Mouse (Mus musculus) brain, adult 2 months (tissue): Measurements from ENCODE around the gene Slc35a2.
"Not testable (repeated sequence)": the region's sequence is repeated elsewhere in the genome, so short reads cannot be mapped to it uniquely, and the experiment has no call there.

Experiments used
- DNase-seq: peaks from one replicate; pipeline ENCODE4 v3.0.0; 2011; ENCODE audit warnings: low read depth, low spot score

Gene Slc35a2

DNA sequence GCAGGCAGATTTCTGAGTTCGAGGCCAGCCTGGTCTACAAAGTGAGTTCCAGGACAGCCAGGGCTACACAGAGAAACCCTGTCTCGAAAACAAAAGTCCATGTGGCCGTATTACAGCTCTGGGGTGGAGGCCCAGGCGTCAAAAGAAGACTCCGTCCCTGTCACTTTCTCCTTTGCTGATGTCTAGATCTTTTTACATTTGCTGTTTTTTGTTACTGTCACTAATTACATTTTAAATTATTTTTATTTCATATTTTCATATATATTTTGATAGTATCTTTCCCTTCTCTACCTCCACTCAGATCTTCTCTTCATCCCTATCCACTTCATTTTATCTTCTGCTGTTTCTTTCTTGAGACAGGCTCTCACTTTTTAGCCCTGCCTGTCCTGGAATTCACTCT, 23.9 kb downstream of the Slc35a2 start, which contains the start of gene Gm10491:
TSS of gene Gm10491 (minus strand) at position 101 of the 400 bp plus-strand sequence.
- no peak for DNase-seq

GRCm38 (mm10) chrX:7909242-7909641, 25.4 kb downstream of the Slc35a2 start, which contains the start of gene Gm10490:
TSS of gene Gm10490 (plus strand) at chrX:7909542.
- not testable (repeated sequence) for DNase-seq

DNA sequence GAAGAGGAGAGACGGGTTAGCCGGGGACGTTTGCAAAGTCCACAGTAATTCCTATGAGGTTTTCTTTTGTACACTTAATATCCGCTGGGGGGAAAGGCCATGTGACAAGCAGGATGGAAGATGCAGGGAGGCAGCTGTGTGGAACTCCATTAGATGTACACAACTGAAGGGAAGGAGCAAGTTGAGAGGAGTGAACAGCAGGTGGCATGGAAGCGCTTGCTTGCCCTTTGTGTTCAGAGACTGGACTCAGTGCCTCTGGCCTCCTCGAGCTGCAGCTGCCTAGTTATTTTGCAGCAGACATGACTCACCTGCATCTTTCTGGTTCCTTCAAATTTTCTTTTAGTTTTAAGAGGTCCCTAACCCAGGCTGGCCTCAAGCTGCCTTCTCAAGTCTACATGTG, 26.6 kb downstream of the Slc35a2 start:
- peak; percentile 30 for DNase-seq

DNA sequence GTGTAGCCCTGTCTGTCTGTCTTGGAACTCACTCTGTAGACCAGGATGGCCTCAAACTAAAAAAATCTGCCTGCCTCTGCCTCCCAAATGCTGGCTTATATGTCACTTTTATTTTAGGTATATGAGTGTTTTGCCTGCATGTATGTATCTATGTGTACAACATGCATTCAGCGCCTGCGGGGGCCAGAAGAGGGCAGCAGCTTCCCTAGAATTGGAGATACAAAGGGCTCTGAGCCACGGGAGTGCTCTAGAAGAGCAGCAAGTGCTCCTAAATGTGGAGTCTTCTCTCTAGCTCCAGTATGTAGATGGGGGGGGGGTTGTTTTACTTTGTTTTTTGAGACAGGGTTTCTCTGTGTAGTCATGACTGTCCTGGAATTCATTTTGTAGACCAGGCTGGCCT, 31.8 kb downstream of the Slc35a2 start:
- peak; percentile 20 for DNase-seq

- DNase-seq, result not testable (repeated sequence)
These were observed 34.1 kb downstream of the Slc35a2 start for GRCm38 (mm10) chrX:7917960-7918359.

- peak; percentile 92 for DNase-seq
These were observed 36.0 kb downstream of the Slc35a2 start, which contains the start of gene Pcsk1n for GRCm38 (mm10) chrX:7919601-7920383. TSS of gene Pcsk1n (plus strand) at chrX:7919822.

GRCm38 (mm10) chrX:7922032-7922431, 38.2 kb downstream of the Slc35a2 start:
- DNase-seq, result peak; percentile 53

- DNase-seq, result no peak
These were observed 42.4 kb downstream of the Slc35a2 start for GRCm38 (mm10) chrX:7926266-7926665.

DNA sequence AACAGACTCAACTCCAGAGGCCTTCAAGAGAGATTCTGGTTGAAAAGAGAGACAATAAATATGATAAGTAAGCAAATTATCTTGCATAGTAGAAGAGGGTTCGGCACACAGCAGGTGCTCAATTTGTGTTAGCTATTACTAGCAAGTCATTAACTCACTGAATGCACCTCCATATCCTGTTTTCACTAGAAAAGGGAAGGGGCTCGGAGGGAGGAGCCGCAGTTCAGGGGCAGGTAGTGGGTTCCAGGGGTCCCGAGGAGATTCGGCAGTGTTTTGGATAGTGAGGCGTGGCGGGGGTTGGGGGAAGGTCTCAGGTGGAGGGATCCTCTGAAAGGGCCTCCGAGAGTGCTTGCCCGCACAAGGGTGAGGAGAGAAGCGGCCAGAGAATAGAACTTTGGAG, 43.3 kb downstream of the Slc35a2 start:
- no peak for DNase-seq

GRCm38 (mm10) chrX:7928270-7928790, 44.5 kb downstream of the Slc35a2 start, which contains the start of gene Eras:
TSS of gene Eras (minus strand) at chrX:7928607.
- DNase-seq, result no peak

GRCm38 (mm10) chrX:7936874-7937273, 53.0 kb downstream of the Slc35a2 start:
- peak; percentile 10 for DNase-seq

DNA sequence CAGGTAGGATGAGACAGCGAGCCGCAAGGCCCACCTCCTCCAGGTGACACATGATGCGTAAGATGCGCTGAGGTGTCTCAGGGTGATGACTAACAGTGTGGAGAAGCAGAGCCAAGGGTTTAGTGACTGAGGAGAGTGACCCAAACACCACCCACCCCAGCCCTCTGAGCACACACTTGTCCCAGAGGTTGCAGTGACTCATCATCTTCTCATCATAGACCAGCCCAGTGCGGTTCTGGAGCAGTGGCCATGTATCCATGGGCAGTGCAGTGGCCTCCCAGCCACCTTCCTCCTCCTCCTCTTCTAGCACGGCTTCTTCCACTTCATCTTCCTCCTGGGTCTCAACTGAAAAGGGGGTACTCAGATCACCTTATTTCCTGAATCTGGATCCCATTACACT, 53.8 kb downstream of the Slc35a2 start:
- DNase-seq, result no peak
